Mouse (Mus musculus) neural tube, embryonic 12.5 days (tissue): ENCODE measurements around the gene Klhl35. TPM values are rescaled to one million over a fixed set of nuclear protein-coding genes. Genes with fewer than 3 reads are reported as not detected.
A peak's percentile ranks its signal among the peaks of the same experiment; 100 is the strongest.

Experiments
- ATAC-seq: fragments of 200-750 bp; cut with Nextera tagmentation; 2 replicates; pipeline ENCODE4 v1.8.0; 2017; ENCODE audit warnings: low read depth, mild to moderate bottlenecking, moderate TSS enrichment, moderate library complexity; ENCODE audit not compliant: low FRiP score
- H3K27ac ChIP-seq: fragments of 300-500 bp; sonication (generic); 2 replicates; pipeline ENCODE4 v1.5.1; 2016
- H3K27me3 ChIP-seq: fragments of 300-500 bp; sonication (generic); replicated peaks from 2 replicates; pipeline ENCODE4 v1.6.1; 2016; ENCODE audit warnings: mild to moderate bottlenecking
- H3K36me3 ChIP-seq: fragments of 300-500 bp; sonication (generic); 2 replicates; pipeline ENCODE4 v1.6.1; 2016; ENCODE audit warnings: mild to moderate bottlenecking
- H3K4me1 ChIP-seq: fragments of 300-500 bp; sonication (generic); 2 replicates; pipeline ENCODE4 v1.6.1; 2016
- H3K4me2 ChIP-seq: fragments of 300-500 bp; sonication (generic); replicated peaks from 2 replicates; pipeline ENCODE4 v1.6.1; 2016; ENCODE audit warnings: mild to moderate bottlenecking
- H3K4me3 ChIP-seq: fragments of 300-500 bp; sonication (generic); 2 replicates; pipeline ENCODE4 v1.5.1; 2016
- H3K9ac ChIP-seq: fragments of 300-500 bp; sonication (generic); 2 replicates; pipeline ENCODE4 v1.6.1; 2016; ENCODE audit warnings: mild to moderate bottlenecking
- H3K9me3 ChIP-seq: fragments of 300-500 bp; sonication (generic); 2 replicates; pipeline ENCODE4 v1.6.1; 2016; ENCODE audit warnings: mild to moderate bottlenecking
- WGBS: fragments of 180-500 bp; shearing (Covaris S2); methylation state at CpG from one replicate; pipeline ENCODE4 v1.1.7; 2016; 5-methylcytosine and 5-hydroxymethylcytosine counted together
- polyA plus RNA-seq: library from polyadenylated mRNA; unstranded; fragments of >200 nt; fragmentation: Nextera tagmentation; extraction: Ambion mirVana; gene quantifications from 2 replicates; pipeline ENCODE4 v1.2.1, GENCODE M21; 2016

The Klhl35 gene
- polyA plus RNA-seq, 1 experiment from 2014 or later = 46.9 TPM

DNA sequence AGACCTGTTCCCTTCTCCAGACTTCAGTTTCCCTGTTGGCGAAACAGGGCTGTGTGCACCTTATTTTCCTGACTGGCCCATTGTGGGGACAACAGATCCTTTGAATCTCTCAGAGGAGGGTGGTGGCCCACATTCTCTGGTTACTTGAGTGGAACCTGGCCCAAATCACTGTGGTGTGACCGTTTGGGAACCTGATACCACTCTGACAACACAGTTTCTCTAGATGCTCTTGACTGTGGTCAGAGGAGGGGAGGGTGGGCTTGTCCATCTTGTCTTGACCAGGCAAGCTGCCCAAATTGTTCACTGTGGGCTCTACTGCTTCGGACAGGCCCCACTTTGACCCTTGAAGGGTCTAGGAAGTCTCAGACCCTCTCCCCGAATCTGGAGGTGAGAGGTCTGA is 11.8 kb upstream of the Klhl35 start:
- Histone ChIP-seq H3K4me3 (no peak overlapping the region), H3K4me1 (peaks cover 9% of the 10 kb centered on the region; the same call in 1 of the 2 replicates), H3K27ac (no peak overlapping the region), H3K27me3 (no peaks in the 10 kb centered on the region), H3K4me2 (no peak overlapping the region), H3K36me3 (peaks cover 5% of the 10 kb centered on the region; the same call in 1 of the 2 replicates), H3K9me3 (no peaks in the 10 kb centered on the region), H3K9ac (no peak overlapping the region; the same call in 1 of the 2 replicates)
- no peak for ATAC-seq
- WGBS = 81% methylated on average over 4 of the region's 4 CpGs

DNA sequence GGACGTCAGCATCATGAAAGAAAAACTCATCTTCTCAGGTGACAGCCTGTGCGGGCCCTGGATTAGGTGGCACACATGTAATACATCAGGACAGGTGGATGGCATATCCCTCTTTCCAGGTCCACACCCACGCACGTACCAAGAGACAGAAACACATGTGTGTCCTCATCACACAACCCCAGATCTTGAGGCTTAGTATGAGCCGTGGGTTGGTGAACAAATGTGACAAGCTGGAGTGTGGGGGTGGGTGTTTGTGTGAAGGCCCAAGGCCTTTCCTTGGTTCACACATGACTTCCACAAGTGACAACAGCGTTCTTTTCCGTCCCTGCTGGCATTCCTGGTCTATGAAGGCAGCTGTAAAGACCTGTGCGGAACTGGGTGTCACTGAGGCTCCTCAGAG is 7.0 kb upstream of the Klhl35 start:
- no peaks in the 10 kb centered on the region for H3K4me1 ChIP-seq
- no peak for ATAC-seq
- no peak overlapping the region for H3K4me2 ChIP-seq
- 91% methylated on average over 8 of the region's 8 CpGs for WGBS
- no peak overlapping the region for H3K4me3 ChIP-seq
- H3K9me3 ChIP-seq = no peaks in the 10 kb centered on the region
- H3K36me3 ChIP-seq = peaks cover 26% of the 10 kb centered on the region
- no peak overlapping the region for H3K9ac ChIP-seq
- no peaks in the 10 kb centered on the region for H3K27me3 ChIP-seq
- no peak overlapping the region for H3K27ac ChIP-seq

DNA sequence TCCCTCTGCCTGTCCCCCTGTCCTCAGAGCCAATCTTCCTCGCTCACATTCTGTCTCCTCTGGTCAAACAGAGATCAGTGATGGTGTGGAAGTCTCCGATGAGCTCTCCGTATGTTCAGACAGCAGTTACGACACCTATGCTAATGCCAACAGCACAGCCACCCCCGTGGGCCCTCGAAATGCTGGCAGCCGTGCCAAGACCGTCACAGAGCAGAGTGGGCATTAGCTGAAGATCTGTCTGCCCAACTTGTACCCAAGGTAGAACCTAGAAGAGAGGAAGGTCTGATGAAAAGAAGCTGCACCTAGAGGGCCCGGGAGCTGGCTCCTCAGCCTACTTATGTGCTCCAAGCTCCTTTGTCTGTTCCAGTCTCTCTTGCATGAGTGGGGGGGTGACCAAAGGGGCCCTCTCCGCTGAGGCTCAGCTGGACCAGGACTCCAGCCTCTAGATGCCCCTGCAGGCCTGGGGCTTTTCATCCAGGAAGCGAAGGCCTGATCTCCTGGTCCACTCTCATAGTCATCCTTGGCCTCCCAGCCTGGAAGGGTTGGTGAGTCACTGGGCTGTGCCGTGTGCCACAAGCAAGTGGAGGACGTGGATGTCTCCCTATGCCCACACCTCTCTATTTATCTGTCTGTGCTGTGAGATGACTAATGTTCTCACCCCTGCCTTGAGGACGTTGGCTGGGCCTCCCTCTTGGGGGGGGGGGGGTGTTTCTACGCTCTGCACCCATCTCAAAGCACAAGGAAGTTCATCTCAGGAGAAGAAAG is 5.7 kb upstream of the Klhl35 start:
- Histone ChIP-seq H3K4me1 (peaks cover 2% of the 10 kb centered on the region; the same call in 1 of the 2 replicates), H3K4me2 (no peak overlapping the region), H3K36me3 (peaks cover 22% of the 10 kb centered on the region), H3K9me3 (no peaks in the 10 kb centered on the region), H3K27ac (no peak overlapping the region), H3K9ac (no peak overlapping the region), H3K4me3 (no peak overlapping the region), H3K27me3 (no peaks in the 10 kb centered on the region)
- WGBS = 90% methylated on average over 15 of the region's 15 CpGs
- no peak for ATAC-seq

DNA sequence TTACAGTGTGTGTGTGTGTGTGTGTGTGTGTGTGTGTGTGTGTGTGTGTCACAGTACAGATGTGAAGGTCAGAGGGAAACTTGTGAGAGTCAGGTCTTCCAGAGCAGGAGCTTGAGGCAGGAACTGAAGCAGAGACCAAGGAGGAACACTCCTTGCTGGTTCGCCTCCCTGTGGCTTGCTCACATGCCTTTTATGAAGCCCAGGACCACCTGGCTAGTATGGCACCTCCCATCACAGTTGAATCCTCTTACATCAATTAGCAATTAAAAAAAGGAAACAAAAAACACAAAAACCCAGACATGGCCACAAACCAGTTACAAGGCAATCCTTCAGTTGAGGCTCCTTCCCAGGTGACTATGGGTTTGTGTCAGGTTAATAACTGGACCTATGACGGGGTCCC is 2.7 kb upstream of the Klhl35 start:
- Histone ChIP-seq H3K4me1 (peaks cover 27% of the 10 kb centered on the region), H3K9me3 (no peaks in the 10 kb centered on the region), H3K27me3 (no peaks in the 10 kb centered on the region), H3K27ac (no peak overlapping the region), H3K36me3 (peaks cover 22% of the 10 kb centered on the region), H3K9ac (no peak overlapping the region), H3K4me3 (no peak overlapping the region), H3K4me2 (no peak overlapping the region)
- no peak for ATAC-seq
- 87% methylated on average over 2 of the region's 2 CpGs for WGBS

DNA sequence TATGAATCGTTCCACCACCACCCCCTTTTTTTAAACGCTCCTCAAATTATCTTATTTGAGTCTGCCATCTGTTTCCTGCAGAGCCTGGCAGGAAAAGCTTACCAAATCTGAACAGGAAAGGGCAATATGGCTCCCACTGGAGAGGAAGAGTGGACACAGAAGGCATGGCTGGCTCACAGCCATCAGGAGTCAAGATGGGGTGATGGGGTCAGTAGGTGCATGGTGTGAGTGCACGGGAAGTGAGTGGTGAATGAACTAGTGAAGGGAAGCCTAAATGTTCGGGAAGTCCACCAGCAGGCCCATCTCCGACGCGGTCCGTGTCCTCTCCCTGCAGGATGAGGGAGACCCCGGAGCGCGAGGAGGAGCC is 2.1 kb downstream of the Klhl35 start:
- H3K9ac ChIP-seq = peak overlapping the region; percentile 72
- H3K36me3 ChIP-seq = peaks cover 15% of the 10 kb centered on the region
- no peaks in the 10 kb centered on the region for H3K9me3 ChIP-seq
- H3K4me1 ChIP-seq = peaks cover 41% of the 10 kb centered on the region
- ATAC-seq = no peak
- H3K4me3 ChIP-seq = peak overlapping the region; percentile 46
- H3K27me3 ChIP-seq = no peaks in the 10 kb centered on the region
- peak overlapping the region; percentile 72; the same call in 1 of the 2 replicates for H3K27ac ChIP-seq
- WGBS = 23% methylated on average over 11 of the region's 11 CpGs
- peak overlapping the region; percentile 86 for H3K4me2 ChIP-seq

DNA sequence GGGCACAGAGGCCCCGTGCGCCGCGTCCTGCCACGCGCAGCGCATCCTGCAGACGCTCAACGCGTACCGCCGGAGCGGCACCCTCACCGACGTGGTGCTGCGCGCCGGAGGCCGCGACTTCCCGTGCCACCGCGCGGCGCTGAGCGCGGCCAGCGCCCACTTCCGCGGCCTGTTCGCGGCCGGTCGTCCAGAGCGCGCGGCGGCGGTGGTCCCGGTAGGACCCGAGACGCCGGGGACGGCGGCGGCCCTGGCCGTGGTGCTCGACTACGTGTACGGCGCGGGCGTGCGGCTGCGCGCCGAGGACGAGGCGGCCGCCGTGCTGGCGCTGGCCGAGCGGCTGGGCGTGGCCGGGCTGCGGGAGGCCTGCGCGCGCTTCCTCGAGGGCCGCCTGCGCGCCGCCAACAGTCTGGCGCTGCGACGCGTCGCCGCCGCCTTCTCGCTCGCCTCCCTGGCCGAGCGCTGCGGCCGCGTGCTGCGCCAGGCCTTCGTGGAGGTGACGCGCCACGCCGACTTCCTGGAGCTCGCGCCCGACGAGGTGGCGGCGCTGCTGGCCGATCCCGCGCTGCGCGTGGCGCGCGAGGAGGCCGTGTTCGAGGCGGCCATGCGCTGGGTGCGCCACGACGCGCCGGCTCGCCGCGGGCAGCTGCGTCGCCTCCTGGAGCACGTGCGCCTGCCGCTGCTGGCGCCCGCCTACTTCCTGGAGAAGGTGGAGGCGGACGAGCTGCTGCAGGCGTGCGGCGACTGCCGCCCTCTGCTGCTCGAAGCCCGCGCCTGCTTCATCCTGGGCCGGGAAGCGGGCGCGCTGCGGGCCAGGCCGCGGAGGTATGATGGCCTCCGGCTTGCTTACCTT is 2.7 kb downstream of the Klhl35 start:
- Histone ChIP-seq H3K4me1 (peaks cover 41% of the 10 kb centered on the region), H3K4me3 (peak overlapping the region; percentile 46), H3K27me3 (no peaks in the 10 kb centered on the region), H3K36me3 (peaks cover 21% of the 10 kb centered on the region), H3K9me3 (no peaks in the 10 kb centered on the region), H3K27ac (peak overlapping the region; percentile 72), H3K4me2 (peak overlapping the region; percentile 86), H3K9ac (peak overlapping the region; percentile 72)
- WGBS = 1% methylated on average over 139 of the region's 145 CpGs
- peak; percentile 69 for ATAC-seq

DNA sequence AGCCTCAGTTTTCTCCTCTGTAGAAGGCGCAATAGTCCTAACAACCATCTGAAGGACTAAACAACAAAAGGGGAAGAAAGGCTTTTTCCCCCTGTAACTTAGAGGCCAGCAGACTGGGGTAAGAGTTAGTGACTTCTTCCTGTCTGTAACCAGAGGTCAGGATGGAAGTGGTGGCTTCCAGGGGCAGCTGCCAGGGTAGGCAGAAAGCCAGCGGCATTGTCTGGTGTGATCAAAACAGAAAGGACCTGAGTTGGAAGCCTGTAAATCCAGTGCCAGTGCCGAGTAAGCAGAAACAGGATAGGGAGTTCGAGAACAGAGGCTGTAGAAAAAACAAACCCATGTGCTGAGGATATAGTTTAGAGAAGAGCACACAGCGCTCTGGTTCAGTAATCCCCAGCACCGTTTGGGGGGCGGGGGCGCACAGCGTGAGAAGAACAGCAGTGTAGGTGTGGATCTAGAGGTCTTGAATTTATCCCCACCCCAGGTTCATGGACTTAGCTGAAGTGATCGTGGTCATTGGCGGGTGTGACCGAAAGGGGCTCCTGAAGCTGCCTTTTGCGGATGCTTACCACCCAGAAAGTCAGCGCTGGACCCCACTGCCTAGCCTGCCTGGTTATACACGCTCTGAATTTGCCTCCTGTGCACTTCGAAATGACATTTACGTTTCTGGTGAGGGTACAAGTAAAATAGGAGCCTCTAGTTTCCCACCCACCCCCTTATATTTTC is 4.0 kb downstream of the Klhl35 start:
- Histone ChIP-seq H3K4me3 (no peak overlapping the region), H3K27ac (no peak overlapping the region), H3K4me2 (no peak overlapping the region), H3K4me1 (peaks cover 47% of the 10 kb centered on the region), H3K9ac (no peak overlapping the region), H3K27me3 (no peaks in the 10 kb centered on the region), H3K9me3 (no peaks in the 10 kb centered on the region), H3K36me3 (peaks cover 34% of the 10 kb centered on the region)
- no peak for ATAC-seq
- WGBS = 87% methylated on average over 17 of the region's 17 CpGs

DNA sequence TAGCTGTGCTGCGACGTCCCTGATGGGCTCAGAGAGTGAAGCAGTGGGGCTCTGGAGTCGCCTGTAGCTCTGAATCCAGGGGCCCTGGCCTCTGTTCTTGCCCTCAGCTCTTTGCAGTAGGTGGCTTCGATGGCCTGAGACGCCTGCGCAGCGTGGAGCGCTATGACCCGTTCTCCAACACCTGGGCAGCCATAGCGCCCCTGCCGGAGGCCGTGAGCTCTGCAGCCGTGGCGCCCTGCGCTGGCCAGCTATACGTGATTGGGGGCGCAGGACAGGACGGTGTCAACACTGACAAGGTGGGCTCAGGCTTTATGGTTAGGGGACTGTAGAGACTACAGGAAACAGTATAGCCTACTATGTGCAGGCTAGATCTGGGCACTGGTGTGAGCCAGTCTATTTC is 5.8 kb downstream of the Klhl35 start:
- H3K27ac ChIP-seq = no peak overlapping the region
- H3K4me2 ChIP-seq = no peak overlapping the region
- peaks cover 39% of the 10 kb centered on the region for H3K36me3 ChIP-seq
- no peak overlapping the region for H3K9ac ChIP-seq
- no peak overlapping the region for H3K4me3 ChIP-seq
- H3K4me1 ChIP-seq = peaks cover 30% of the 10 kb centered on the region
- H3K9me3 ChIP-seq = no peaks in the 10 kb centered on the region
- ATAC-seq = no peak
- no peaks in the 10 kb centered on the region for H3K27me3 ChIP-seq
- 66% methylated on average over 18 of the region's 18 CpGs for WGBS

DNA sequence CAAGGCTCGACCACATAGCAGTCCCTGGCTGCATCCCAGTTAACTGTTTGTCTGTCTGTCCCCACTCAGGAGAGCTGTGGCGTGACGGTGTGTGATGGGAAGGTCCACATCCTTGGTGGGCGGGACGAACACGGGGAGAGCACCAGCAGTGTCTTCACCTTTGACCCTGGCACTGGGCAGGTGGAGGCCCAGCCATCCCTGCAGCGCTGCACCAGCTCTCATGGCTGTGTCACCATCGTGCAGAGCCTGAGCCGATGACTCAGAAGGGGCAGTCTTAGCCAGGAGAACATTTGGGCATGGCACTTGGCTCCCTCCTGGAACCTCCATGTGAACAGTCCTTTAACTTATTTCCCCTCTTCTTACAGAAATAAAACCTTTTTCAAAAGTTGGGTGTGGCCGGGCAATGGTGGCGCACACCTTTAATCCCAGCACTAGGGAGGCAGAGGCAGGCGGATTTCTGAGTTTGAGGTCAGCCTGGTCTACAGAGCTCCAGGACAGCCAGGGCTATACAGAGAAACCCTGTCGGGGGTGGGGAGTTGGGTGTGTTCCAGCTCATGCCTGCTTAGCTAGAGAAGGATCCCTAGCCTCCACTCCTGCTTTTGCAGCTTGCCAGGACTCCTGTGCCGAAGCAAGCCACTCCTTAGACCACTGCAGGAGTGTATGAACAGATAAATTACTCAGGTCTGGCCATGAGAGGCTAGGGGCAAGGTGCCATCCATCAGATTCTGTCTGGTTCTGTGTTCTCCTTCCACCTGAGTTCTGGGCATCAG is 8.0 kb downstream of the Klhl35 start:
- Histone ChIP-seq H3K27ac (peak overlapping the region; percentile 23; the same call in 1 of the 2 replicates), H3K36me3 (peaks cover 61% of the 10 kb centered on the region), H3K9me3 (no peaks in the 10 kb centered on the region), H3K27me3 (no peaks in the 10 kb centered on the region), H3K4me2 (no peak overlapping the region), H3K4me3 (no peak overlapping the region), H3K9ac (no peak overlapping the region), H3K4me1 (peaks cover 13% of the 10 kb centered on the region)
- 84% methylated on average over 14 of the region's 14 CpGs for WGBS
- ATAC-seq = peak; percentile 11; the same call in 1 of the 2 replicates

DNA sequence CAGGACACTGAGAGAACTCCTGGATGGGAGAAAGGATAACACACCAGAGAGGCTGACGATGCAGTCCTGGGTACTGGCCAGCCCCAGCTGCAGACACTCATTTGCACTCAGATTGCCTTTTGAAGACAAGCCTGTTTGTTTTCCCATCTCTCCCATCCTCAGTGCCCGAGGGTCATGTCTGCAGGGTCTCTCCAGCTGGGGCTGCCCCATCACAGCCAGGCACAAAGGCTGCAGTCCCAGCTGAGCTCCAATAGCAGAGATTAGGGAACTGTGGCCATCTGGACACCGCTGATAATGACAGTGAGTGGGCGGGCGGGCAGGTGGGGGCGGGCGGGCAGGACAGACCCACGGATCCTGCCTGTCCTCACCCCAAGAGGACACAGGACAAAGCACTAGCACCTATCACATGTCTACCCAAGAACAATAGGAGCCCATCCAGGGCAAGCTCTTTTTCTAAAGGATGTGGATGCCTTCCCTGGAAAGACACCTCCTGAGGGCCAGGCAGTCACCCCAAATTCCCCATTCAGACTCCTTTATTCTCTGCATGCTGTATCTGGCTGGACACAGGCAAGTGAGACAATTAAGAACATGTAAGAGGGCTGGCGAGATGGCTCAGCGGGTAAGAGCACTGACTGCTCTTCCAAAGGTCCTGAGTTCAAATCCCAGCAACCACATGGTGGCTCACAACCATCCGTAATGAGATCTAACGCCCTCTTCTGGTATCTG is 9.2 kb downstream of the Klhl35 start:
- peak overlapping the region; percentile 23 for H3K27ac ChIP-seq
- WGBS = 53% methylated on average over 12 of the region's 12 CpGs
- peak; percentile 85 for ATAC-seq
- no peaks in the 10 kb centered on the region for H3K27me3 ChIP-seq
- H3K9me3 ChIP-seq = no peaks in the 10 kb centered on the region
- peaks cover 72% of the 10 kb centered on the region for H3K36me3 ChIP-seq
- H3K4me2 ChIP-seq = no peak overlapping the region
- no peak overlapping the region for H3K4me3 ChIP-seq
- no peak overlapping the region for H3K9ac ChIP-seq
- peaks cover 15% of the 10 kb centered on the region for H3K4me1 ChIP-seq

DNA sequence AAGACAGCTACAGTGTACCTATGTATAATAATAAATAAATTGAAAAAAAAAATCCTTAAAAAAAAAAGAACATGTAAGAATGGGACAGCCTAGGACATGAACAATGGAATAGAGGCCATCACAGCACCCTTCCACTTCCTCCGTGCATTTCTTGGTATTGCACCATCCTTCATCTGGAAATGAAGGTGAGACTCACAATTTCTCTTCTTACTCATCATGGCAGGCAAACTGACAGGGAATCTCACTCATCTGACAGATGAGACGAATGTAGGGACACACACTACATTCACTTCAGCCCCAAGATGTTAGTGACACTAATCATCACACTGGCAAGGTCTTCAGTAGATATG is 9.7 kb downstream of the Klhl35 start:
- no peaks in the 10 kb centered on the region for H3K9me3 ChIP-seq
- no peak overlapping the region for H3K9ac ChIP-seq
- H3K36me3 ChIP-seq = peaks cover 78% of the 10 kb centered on the region
- H3K27ac ChIP-seq = no peak overlapping the region
- no peaks in the 10 kb centered on the region for H3K27me3 ChIP-seq
- H3K4me2 ChIP-seq = no peak overlapping the region
- no peak for ATAC-seq
- no peak overlapping the region for H3K4me3 ChIP-seq
- 89% methylated on average over 2 of the region's 2 CpGs for WGBS
- peaks cover 21% of the 10 kb centered on the region for H3K4me1 ChIP-seq
